Mouse (Mus musculus) megakaryocyte, embryonic 14.5 days (primary cell): Measurements from ENCODE around the gene Gbp2b. TPM values are rescaled to one million over a fixed set of nuclear protein-coding genes. Genes with fewer than 3 reads are reported as not detected.
"Not testable (repeated sequence)": the region's sequence is repeated elsewhere in the genome, so short reads cannot be mapped to it uniquely, and the experiment has no call there.

Experiments used
- H3K27me3 ChIP-seq: replicated peaks from 2 replicates; pipeline ENCODE3; 2012; ENCODE audit warnings: inconsistent platforms
- H3K36me3 ChIP-seq: replicated peaks from 2 replicates; pipeline ENCODE3; 2012; ENCODE audit warnings: low read length, inconsistent platforms, mixed read lengths
- H3K4me1 ChIP-seq: 2 replicates; pipeline ENCODE4 v1.6.1; 2012; ENCODE audit warnings: inconsistent platforms
- H3K4me3 ChIP-seq: replicated peaks from 2 replicates; pipeline ENCODE3; 2012; ENCODE audit warnings: moderate library complexity, mild to moderate bottlenecking, inconsistent platforms
- H3K9me3 ChIP-seq: 2 replicates; pipeline ENCODE4 v1.6.1; 2012; ENCODE audit warnings: inconsistent platforms
- FLI1 ChIP-seq: IDR thresholded peaks from 2 replicates; pipeline ENCODE4 v1.6.1; 2012; ENCODE audit warnings: low read length, inconsistent platforms, mixed read lengths
- GATA1 ChIP-seq: IDR thresholded peaks from 3 replicates; pipeline ENCODE4 v1.6.1; 2012; ENCODE audit warnings: mixed read lengths, low read length, inconsistent platforms, borderline replicate concordance
- polyA plus RNA-seq: library from polyadenylated mRNA; stranded (reverse); fragments of >175 nt; gene quantifications from 2 replicates; pipeline ENCODE4 v1.2.3, GENCODE M21; 2012; ENCODE audit warnings: low replicate concordance; ENCODE audit not compliant: insufficient read depth

The Gbp2b gene
- polyA plus RNA-seq, 1 experiment: not detected

DNA sequence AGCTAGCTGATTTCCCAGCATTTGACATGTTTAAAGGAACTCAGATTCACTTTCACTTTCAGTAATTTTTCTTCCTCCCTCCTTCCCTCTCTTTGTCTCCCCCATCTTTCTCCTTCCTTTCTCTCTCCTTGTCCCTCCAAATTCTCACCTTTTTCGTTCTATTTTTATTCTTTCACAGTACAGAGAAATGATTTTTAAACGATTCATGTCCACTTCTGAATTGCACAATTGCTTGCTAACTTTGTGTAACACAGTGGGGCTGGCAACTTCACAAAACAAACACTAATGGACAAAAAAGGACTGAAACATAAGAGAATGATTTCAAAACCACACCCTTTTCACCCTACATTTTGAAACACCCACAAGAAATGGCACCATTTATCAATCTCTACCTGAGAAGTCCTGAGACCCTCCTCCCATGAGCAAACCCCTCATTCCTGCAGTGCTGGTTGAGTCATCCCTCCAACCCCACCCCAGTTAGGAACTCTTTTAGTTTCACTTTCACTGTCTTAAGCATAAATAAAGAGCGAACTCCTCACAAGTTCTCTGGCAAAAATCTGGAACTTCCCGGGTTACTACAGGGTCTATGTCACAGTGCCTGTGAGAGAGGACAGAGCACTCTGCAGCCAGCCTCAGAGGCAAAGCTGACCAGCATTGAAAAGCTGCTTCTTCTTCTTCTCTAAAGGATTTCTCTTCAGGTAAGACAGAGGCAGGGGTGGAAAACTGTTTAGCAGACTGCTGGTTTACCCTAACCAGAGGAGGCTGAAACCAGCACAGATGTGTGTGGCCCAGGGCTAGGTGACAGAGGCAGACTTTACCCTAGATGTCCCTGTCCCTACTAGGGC, 25.7 kb downstream of the Gbp2b start, which contains the start of gene Gbp2:
Gene Gbp2, plus strand, starts transcription at position 492 of the 845 bp plus-strand sequence.
- H3K27me3 ChIP-seq: no peaks in the 10 kb centered on the region
- no peaks in the 10 kb centered on the region for H3K9me3 ChIP-seq
- TF ChIP-seq FLI1 (no peak), GATA1 (no peak)
- peak within 1 kb of the TSS; percentile 90 for H3K4me3 ChIP-seq
- peaks cover 23% of the 10 kb centered on the region for H3K4me1 ChIP-seq
- H3K36me3 ChIP-seq: no peaks in the 10 kb centered on the region

GRCm38 (mm10) chr3:142620956-142621562, 26.4 kb downstream of the Gbp2b start:
- Histone ChIP-seq H3K4me1 (peaks cover 23% of the 10 kb centered on the region), H3K4me3 (peak overlapping the region; percentile 90), H3K27me3 (no peaks in the 10 kb centered on the region), H3K36me3 (no peaks in the 10 kb centered on the region), H3K9me3 (no peaks in the 10 kb centered on the region)
- TF ChIP-seq FLI1 (no peak), GATA1 (no peak)

- H3K27me3 ChIP-seq: no peaks in the 10 kb centered on the region
- H3K4me3 ChIP-seq: no peak overlapping the region
- H3K4me1 ChIP-seq: peaks cover 6% of the 10 kb centered on the region
- H3K9me3 ChIP-seq: no peaks in the 10 kb centered on the region
- H3K36me3 ChIP-seq: no peaks in the 10 kb centered on the region
- TF ChIP-seq FLI1 (no peak), GATA1 (no peak)
Observed at GRCm38 (mm10) chr3:142630385-142630784, 35.7 kb downstream of the Gbp2b start.

DNA sequence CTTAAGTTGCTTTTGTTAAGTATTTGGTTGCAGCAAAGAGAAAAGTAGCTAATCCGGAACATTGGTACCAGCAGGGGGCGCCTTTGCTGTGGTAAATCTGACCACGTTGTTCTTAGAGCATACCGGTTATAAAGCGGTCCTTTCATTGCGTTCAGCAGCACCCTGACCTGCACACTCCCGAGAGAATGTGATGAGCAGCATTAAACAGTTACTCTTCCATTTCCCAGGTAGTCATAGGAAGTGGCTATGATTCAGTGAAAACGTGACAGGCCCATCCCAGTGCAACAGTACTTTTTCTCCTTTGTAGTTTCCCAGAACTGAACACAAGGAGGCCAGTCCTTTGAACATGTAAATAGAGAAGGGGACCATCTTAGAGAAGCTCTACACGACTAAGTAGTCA, 45.6 kb downstream of the Gbp2b start:
- peaks cover 2% of the 10 kb centered on the region for H3K27me3 ChIP-seq
- peak overlapping the region; percentile 38 for H3K4me3 ChIP-seq
- H3K36me3 ChIP-seq: no peaks in the 10 kb centered on the region
- TF ChIP-seq GATA1 (no peak), FLI1 (no peak)
- H3K4me1 ChIP-seq: no peaks in the 10 kb centered on the region
- H3K9me3 ChIP-seq: no peaks in the 10 kb centered on the region

DNA sequence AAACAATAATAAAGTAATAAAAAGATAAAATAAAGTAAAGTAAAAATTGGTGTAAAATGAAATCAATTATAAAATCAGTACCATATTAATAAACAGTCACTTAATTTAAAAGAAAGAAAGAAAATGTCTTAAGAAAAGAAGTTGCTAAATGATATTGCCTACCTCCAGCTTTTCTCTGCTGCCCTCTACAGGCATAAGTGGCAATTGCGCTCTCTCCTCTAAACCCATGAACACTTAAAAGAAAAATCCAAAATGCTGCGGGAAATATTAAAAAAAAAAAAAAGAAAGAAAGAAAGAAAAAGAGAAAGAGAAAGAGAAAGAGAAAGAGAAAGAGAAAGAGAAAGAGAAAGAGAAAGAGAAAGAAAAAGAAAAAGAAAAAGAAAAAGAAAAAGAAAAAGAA, 51.3 kb downstream of the Gbp2b start:
- not testable (repeated sequence) for H3K36me3 ChIP-seq, H3K4me3 ChIP-seq, H3K27me3 ChIP-seq, H3K9me3 ChIP-seq, H3K4me1 ChIP-seq

- not testable (repeated sequence) for H3K27me3 ChIP-seq, H3K4me3 ChIP-seq, H3K36me3 ChIP-seq, H3K4me1 ChIP-seq, H3K9me3 ChIP-seq
Observed at GRCm38 (mm10) chr3:142647836-142648235, 53.2 kb downstream of the Gbp2b start.

DNA sequence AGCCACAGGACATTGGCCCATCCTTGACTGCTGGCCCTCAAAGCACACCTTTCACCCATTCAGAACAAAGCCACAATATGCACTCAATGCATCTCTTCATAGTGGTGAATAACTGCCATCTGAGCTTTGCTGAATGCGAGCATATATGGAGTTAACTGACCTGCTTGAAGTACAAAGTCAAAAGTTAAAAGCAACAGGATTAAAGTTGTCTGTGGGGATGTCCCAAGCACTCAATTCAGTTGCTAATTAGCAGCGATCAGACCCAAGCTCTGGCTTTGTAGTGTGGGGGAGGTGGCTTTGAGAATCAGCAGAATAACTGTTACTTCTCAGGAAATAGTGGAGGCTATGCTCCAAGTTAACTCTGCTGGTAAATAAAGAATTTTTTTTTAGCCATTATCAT, 55.6 kb downstream of the Gbp2b start:
- Histone ChIP-seq H3K4me3 (no peak overlapping the region), H3K27me3 (no peaks in the 10 kb centered on the region), H3K36me3 (no peaks in the 10 kb centered on the region), H3K9me3 (no peaks in the 10 kb centered on the region), H3K4me1 (0 out of 2 replicates have a peak, but pooled peaks cover 3% of the 10 kb centered on the region)
- TF ChIP-seq GATA1 (no peak), FLI1 (no peak)

- no peaks in the 10 kb centered on the region for H3K4me1 ChIP-seq
- H3K36me3 ChIP-seq: no peaks in the 10 kb centered on the region
- TF ChIP-seq FLI1: no peak
- no peak for TF ChIP-seq GATA1
- H3K4me3 ChIP-seq: no peak overlapping the region
- no peaks in the 10 kb centered on the region for H3K27me3 ChIP-seq
- H3K9me3 ChIP-seq: peaks cover 13% of the 10 kb centered on the region
Observed at GRCm38 (mm10) chr3:142664723-142665122, 70.1 kb downstream of the Gbp2b start.

Other genes starting within 250 kb of the Gbp2b start
- 44.2 and 57.1 TPM in 2 replicates for gene Pdlim5, start 199.2 kb upstream of the Gbp2b start, polyA plus RNA-seq
- 0.45 TPM in 1 of 2 replicates, not detected in the other for gene Gbp5, start 100.9 kb upstream of the Gbp2b start, polyA plus RNA-seq
- gene Gbp7, start 64.5 kb upstream of the Gbp2b start, polyA plus RNA-seq: 0.82 TPM in 1 of 2 replicates, not detected in the other
- 0.26 TPM in 1 of 2 replicates, not detected in the other for gene Gbp3, start 34.8 kb upstream of the Gbp2b start, polyA plus RNA-seq
- 0.55 TPM in 1 of 2 replicates, not detected in the other for gene Gbp2, start 25.8 kb downstream of the Gbp2b start, polyA plus RNA-seq
- gene Kyat3, start 106.2 kb downstream of the Gbp2b start, polyA plus RNA-seq: 1.00 and 1.2 TPM in 2 replicates
- gene Gtf2b, start 170.2 kb downstream of the Gbp2b start, polyA plus RNA-seq: 3.3 TPM in 1 of 2 replicates, not detected in the other